Mouse (Mus musculus) E14TG2a.4 (cell line): ENCODE data around the gene Gm47995.

Experiments used
- CTCF ChIP-seq: conservative IDR thresholded peaks from 2 replicates; pipeline ENCODE4 v1.5.1; 2014; ENCODE audit warnings: low read length
- NANOG ChIP-seq: IDR thresholded peaks from 2 replicates; pipeline ENCODE4 v1.6.1; 2014; ENCODE audit warnings: borderline replicate concordance, low read length, mixed read lengths
- POU5F1 ChIP-seq: IDR thresholded peaks from 2 replicates; pipeline ENCODE4 v1.6.1; 2014; ENCODE audit warnings: low read length, borderline replicate concordance

- TF ChIP-seq CTCF: no peak
- TF ChIP-seq POU5F1: no peak
- TF ChIP-seq NANOG: no peak
These were observed 40.0 kb upstream of the Gm47995 start for GRCm38 (mm10) chr1:151157963-151158856.
